Mouse (Mus musculus) cerebellum, adult 2 months (tissue): Measurements from ENCODE around the gene Cdk9. TPM values are rescaled to one million over a fixed set of nuclear protein-coding genes. Genes with fewer than 3 reads are reported as not detected.
A peak's percentile ranks its signal among the peaks of the same experiment; 100 is the strongest.

Experiments used
- DNase-seq, 2 experiments: peaks; one replicate each; pipeline ENCODE4 v3.0.0; 2021
- H3K27ac ChIP-seq: fragments of 200-500 bp; 2 replicates; pipeline ENCODE4 v1.5.1; 2012; ENCODE audit warnings: low read length, control low read depth, inconsistent platforms; ENCODE audit not compliant: insufficient read depth
- H3K27me3 ChIP-seq: fragments of 200-500 bp; 2 replicates; pipeline ENCODE4 v1.6.1; 2012; ENCODE audit warnings: inconsistent platforms, mild to moderate bottlenecking, low read length, moderate library complexity; ENCODE audit not compliant: control insufficient read depth, insufficient read depth
- H3K4me1 ChIP-seq: fragments of 200-500 bp; 2 replicates; pipeline ENCODE4 v1.6.1; 2011; ENCODE audit warnings: low read length; ENCODE audit not compliant: control insufficient read depth, insufficient read depth
- H3K4me3 ChIP-seq: fragments of 200-500 bp; replicated peaks from 2 replicates; pipeline ENCODE3; 2011; ENCODE audit warnings: mild to moderate bottlenecking, low read depth, low read length, control low read depth; ENCODE audit not compliant: insufficient read depth
- CTCF ChIP-seq: fragments of 200-500 bp; IDR thresholded peaks from 2 replicates; pipeline ENCODE4 v1.5.1; 2011; ENCODE audit warnings: low read depth, mild to moderate bottlenecking, control low read depth, low read length, moderate library complexity, borderline replicate concordance; ENCODE audit not compliant: insufficient read depth
- POLR2A ChIP-seq: fragments of 200-500 bp; IDR thresholded peaks from 2 replicates; pipeline ENCODE4 v1.6.1; 2011; ENCODE audit warnings: low read length, control low read depth, borderline replicate concordance; ENCODE audit not compliant: insufficient read depth
- WGBS: fragments of 180-500 bp; shearing (Covaris S2); methylation state at CpG from one replicate; pipeline ENCODE4 v1.1.7; 2018; 5-methylcytosine and 5-hydroxymethylcytosine counted together
- polyA plus RNA-seq: library from polyadenylated mRNA; depleted of rRNA; stranded (reverse); fragments of >200 nt; gene quantifications from 2 replicates; pipeline ENCODE4 v1.2.3, GENCODE M21; 2012; rRNA removed

Cdk9 gene
- 170 and 186 TPM in 2 replicates for polyA plus RNA-seq

GRCm38 (mm10) chr2:32712934-32713817, at the start of gene Cdk9:
Cdk9 (minus strand) TSS chr2:32713076.
- no peaks in the 10 kb centered on the region for H3K27me3 ChIP-seq
- TF ChIP-seq POLR2A, result peak; percentile 66; the same call in 1 of the 2 replicates
- TF ChIP-seq CTCF, result peak; percentile 94
- H3K27ac ChIP-seq, result peak within 1 kb of the TSS; percentile 100
- H3K4me1 ChIP-seq, result peaks cover 2% of the 10 kb centered on the region; the same call in 1 of the 2 replicates
- DNase-seq, result peak; percentile 94 to 98
- 1% methylated on average over 61 of the region's 79 CpGs for WGBS
- H3K4me3 ChIP-seq, result peak within 1 kb of the TSS; percentile 86

DNA sequence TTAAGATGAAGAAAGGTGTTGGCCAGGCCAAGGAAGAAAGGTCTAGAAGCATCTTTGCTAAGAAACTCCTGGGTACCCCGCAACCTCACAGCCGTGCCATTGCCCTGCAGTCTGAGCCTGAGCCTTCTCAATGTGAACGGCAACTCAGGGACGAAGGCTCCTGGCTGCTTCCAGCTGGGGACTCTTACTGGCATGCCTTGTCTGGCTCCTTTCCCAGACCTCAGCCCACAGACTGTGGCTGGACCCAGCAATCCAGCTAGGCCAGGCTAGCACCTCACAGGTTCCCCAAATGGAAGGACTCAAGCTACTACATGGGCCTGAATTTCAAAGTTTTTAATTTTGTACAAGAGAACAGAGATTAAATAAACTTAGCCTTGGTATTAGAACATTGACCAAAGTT, 49.0 kb upstream of the Cdk9 start:
- H3K27ac ChIP-seq, result no peak overlapping the region
- no peak for DNase-seq
- H3K4me3 ChIP-seq, result no peak overlapping the region
- TF ChIP-seq POLR2A (no peak), CTCF (no peak)
- H3K27me3 ChIP-seq, result no peaks in the 10 kb centered on the region
- H3K4me1 ChIP-seq, result peaks cover 14% of the 10 kb centered on the region
- 41% methylated on average over 4 of the region's 4 CpGs for WGBS

DNA sequence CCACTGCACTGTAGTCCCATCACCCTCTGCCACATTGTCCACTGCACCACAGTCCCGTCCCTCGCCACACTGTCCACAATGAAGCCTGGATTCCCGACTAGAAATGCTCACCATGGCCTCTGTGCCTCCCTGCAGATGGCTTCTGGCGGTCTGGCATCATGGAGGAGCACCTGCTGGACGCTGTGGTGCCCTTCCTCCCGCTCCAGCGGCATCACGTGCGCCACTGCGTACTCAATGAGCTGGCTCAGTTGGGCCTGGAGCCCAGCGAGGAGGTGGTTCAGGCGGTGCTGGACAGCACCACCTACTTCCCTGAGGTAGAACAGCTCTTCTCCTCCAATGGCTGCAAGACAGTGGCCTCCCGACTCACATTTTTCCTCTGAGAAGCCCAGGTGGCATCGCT, 48.5 kb upstream of the Cdk9 start:
- H3K27ac ChIP-seq, result no peak overlapping the region
- H3K27me3 ChIP-seq, result no peaks in the 10 kb centered on the region
- no peak overlapping the region for H3K4me3 ChIP-seq
- peaks cover 14% of the 10 kb centered on the region for H3K4me1 ChIP-seq
- 38% methylated on average over 14 of the region's 14 CpGs for WGBS
- TF ChIP-seq CTCF, result no peak
- TF ChIP-seq POLR2A, result no peak
- DNase-seq, result no peak

DNA sequence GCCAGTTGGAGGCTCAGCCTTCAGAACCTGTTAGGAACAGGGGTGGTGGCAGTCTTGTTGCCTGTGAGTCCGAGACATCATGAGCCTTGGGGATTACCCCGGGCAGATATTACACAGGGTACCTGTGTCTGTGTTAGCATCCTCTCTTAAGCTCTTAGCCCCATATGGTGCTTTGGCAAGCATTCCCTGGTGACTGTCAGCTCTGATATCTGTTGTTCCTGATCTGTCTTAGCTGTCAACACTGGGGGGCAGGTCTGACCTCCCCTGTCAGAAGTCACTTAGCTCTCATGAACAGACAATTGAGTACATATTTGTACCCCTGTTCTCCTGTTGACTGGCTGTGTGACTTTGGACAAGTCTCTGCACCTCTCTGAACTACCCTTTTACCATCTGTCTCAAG, 46.1 kb upstream of the Cdk9 start:
- Histone ChIP-seq H3K4me1 (peaks cover 14% of the 10 kb centered on the region), H3K27ac (no peak overlapping the region), H3K27me3 (no peaks in the 10 kb centered on the region), H3K4me3 (no peak overlapping the region)
- DNase-seq, result no peak
- 10% methylated on average over 2 of the region's 2 CpGs for WGBS
- TF ChIP-seq CTCF, result no peak
- TF ChIP-seq POLR2A, result no peak

DNA sequence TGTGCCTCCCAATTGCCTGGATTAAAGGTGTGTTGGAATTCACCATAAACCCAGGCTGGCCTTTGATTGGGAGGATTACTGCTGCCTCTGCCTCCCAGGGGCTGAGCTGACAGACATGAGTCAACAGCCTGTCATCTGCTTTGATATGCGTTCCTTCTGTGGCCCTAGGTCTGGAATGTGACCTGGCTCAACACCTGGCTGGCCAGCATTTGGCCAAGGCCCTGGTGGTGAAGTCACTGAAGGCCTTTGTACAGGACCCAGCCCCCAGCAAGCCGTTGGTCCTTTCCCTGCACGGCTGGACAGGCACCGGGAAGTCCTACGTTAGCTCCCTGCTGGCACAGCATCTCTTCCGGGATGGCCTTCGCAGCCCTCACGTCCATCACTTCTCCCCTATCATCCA, 45.6 kb upstream of the Cdk9 start:
- H3K27me3 ChIP-seq, result no peaks in the 10 kb centered on the region
- no peak for DNase-seq
- WGBS, result 51% methylated on average over 8 of the region's 8 CpGs
- H3K4me1 ChIP-seq, result peaks cover 14% of the 10 kb centered on the region
- H3K27ac ChIP-seq, result no peak overlapping the region
- TF ChIP-seq POLR2A, result no peak
- TF ChIP-seq CTCF, result no peak
- no peak overlapping the region for H3K4me3 ChIP-seq

DNA sequence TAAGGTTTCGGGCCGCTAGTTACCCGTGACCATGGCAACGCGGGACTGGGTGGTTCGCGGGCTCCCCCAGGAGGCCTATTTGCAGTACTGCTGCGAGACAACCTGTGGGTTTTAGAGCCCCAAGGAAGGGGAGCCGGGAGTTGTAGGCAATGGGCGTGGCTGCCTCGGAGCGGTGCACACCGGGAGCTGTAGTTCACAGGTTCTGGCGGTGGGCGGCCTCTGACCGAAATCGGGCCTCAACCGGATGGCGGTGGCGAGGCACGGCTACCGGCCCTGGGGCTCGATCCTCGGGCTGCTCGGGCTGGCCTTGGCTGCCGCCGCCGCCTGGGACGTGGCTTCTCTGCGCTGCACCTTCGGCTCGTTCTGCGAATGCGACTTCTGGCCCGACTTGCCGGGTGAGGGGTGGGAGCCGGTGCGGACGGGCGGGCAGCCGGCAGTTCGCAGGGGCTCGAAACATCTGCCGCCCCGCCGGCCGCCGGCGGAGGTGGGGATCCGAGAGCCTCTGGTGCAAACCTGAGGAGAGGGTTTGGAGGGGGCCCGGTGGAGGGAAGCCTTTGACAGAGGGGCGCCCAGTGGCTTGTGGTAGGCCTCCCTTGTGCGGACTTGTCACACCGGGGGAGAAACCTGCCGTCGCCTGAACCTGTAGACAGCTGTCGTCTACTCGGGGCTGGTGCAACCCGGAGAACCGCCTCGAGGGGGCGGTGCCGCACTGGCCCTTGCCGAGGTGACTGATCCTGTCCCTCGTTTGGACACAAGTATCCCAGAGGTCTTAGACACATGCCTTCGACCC, 44.4 kb upstream of the Cdk9 start, which contains the start of gene Tor2a:
TSS of gene Tor2a (plus strand) at position 179 of the 790 bp plus-strand sequence.
- peak within 1 kb of the TSS; percentile 76 for H3K27ac ChIP-seq
- H3K27me3 ChIP-seq, result no peaks in the 10 kb centered on the region
- peaks cover 14% of the 10 kb centered on the region for H3K4me1 ChIP-seq
- WGBS, result under 1% methylated on average over 66 of the region's 66 CpGs
- H3K4me3 ChIP-seq, result peak within 1 kb of the TSS; percentile 73
- TF ChIP-seq CTCF (peak; percentile 93), POLR2A (no peak)
- DNase-seq, result peak; percentile 96 to 97

DNA sequence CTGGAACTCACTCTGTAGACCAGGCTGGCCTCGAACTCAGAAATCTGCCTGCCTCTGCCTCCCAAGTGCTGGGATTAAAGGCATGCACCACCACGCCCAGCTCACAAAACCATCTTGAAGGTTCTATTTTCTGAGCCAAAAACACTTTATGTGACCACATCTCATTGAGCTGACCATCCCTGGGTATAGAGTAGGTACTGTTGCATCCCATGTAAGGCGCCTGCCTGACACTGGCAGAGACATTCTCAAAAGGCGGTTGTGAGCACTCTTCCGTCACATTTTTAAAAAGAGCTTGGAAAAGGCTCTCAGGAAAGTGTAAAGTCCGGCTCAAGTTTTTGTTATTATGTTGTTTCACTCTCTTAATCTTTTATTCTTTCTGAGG, 43.8 kb upstream of the Cdk9 start:
- TF ChIP-seq CTCF, result no peak
- H3K27ac ChIP-seq, result no peak overlapping the region

More for the DNA sequence above, 43.8 kb upstream of the Cdk9 start:
- no peak for DNase-seq
- H3K27me3 ChIP-seq, result no peaks in the 10 kb centered on the region
- H3K4me3 ChIP-seq, result no peak overlapping the region
- WGBS, result 32% methylated on average over 6 of the region's 6 CpGs
- peaks cover 14% of the 10 kb centered on the region for H3K4me1 ChIP-seq
